ENCODE assay signal across 8 mouse cellular contexts in the genomic region with DNA sequence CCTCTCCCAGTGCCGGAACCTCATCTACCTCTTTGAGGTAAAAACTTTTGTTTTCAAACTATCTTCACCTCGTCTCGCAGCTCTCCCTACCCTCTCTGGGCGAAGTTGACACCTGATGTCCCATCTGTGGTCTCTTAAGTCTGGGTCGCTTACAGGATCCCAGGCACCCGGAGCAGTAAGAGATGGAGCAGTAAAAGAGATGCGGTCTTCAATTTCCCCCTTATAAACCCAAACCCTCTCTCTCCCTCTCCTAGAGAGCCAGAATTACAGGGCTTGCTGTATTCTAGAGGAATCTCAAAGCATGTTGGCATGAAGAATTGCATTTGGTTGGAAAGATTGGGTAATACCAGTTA. TPM values are rescaled to one million over a fixed set of nuclear protein-coding genes. Genes with fewer than 3 reads are reported as not detected.
DNase-seq lines count a peak whose midpoint lies in the region; ATAC-seq and TF ChIP-seq lines count a peak whose summit lies in the region.

No protein-coding gene starts in this region.

- H3K9ac ChIP-seq in embryonic facial prominence, embryonic 13.5 days, result peak overlapping the region; percentile 87
- peak overlapping the region; percentile 88 for H3K9ac ChIP-seq in intestine, embryonic 16.5 days (ENCODE audit: low read depth, low read length)
- peak overlapping the region; percentile 79 for H3K9ac ChIP-seq in neural tube, embryonic 14.5 days (replicated peaks; ENCODE audit: low read depth, low read length)

- no peak for TF ChIP-seq POLR2A in lung, adult 2 months (IDR thresholded peaks at IDR 0.05; ENCODE audit: borderline replicate concordance, extremely low read depth, low read depth, low read length)

- H3K9me3 ChIP-seq in embryonic facial prominence, embryonic 13.5 days, result no peaks in the 10 kb centered on the region
- no peaks in the 10 kb centered on the region for H3K9me3 ChIP-seq in intestine, embryonic 16.5 days (ENCODE audit: control insufficient read depth, low read length)
- H3K9me3 ChIP-seq in neural tube, embryonic 14.5 days (ENCODE audit: control insufficient read depth, low read length), result no peaks in the 10 kb centered on the region

- H3K36me3 ChIP-seq in embryonic facial prominence, embryonic 13.5 days, result peaks cover 20% of the 10 kb centered on the region
- H3K36me3 ChIP-seq in intestine, embryonic 16.5 days (ENCODE audit: control insufficient read depth, insufficient read depth, low read length), result no peaks in the 10 kb centered on the region; the same call in 1 of the 2 replicates
- peaks cover 11% of the 10 kb centered on the region; the same call in 1 of the 2 replicates for H3K36me3 ChIP-seq in neural tube, embryonic 14.5 days (ENCODE audit: control insufficient read depth, insufficient read depth, low read length)

- DNase-seq in lung, adult 2 months, result no peak
- no peak for DNase-seq in lung, postnatal 10 days
- no peak for DNase-seq in adrenal gland, postnatal 25 days
- DNase-seq in cerebellum, postnatal 36 days, result no peak

- no peaks in the 10 kb centered on the region for H3K27me3 ChIP-seq in embryonic facial prominence, embryonic 13.5 days
- no peaks in the 10 kb centered on the region for H3K27me3 ChIP-seq in intestine, embryonic 16.5 days (replicated peaks; ENCODE audit: control insufficient read depth, insufficient read depth, low read length)
- H3K27me3 ChIP-seq in neural tube, embryonic 14.5 days (ENCODE audit: control insufficient read depth, insufficient read depth, low read length), result no peaks in the 10 kb centered on the region

- H3K4me1 ChIP-seq in lung, adult 2 months (ENCODE audit: control insufficient read depth, insufficient read depth, low read length), result peaks cover 6% of the 10 kb centered on the region; the same call in 1 of the 2 replicates
- peaks cover 25% of the 10 kb centered on the region for H3K4me1 ChIP-seq in embryonic facial prominence, embryonic 13.5 days
- peaks cover 27% of the 10 kb centered on the region for H3K4me1 ChIP-seq in intestine, embryonic 16.5 days (ENCODE audit: control insufficient read depth, insufficient read depth, low read length)
- H3K4me1 ChIP-seq in neural tube, embryonic 14.5 days (ENCODE audit: control insufficient read depth, insufficient read depth, low read length), result peaks cover 21% of the 10 kb centered on the region

- no peak for ATAC-seq in embryonic facial prominence, embryonic 13.5 days (ENCODE audit: insufficient number of reproducible peaks, insufficient read depth, low FRiP score, low TSS enrichment, low read depth)
- no peak for ATAC-seq in intestine, embryonic 16.5 days
- ATAC-seq in neural tube, embryonic 14.5 days (ENCODE audit: low read depth), result no peak
- ATAC-seq in inflammation-experienced regulatory T-cells, adult 6 months, result no peak

- H3K4me2 ChIP-seq in embryonic facial prominence, embryonic 13.5 days, result peak overlapping the region; percentile 83
- peak overlapping the region; percentile 75 for H3K4me2 ChIP-seq in intestine, embryonic 16.5 days (ENCODE audit: low read depth, low read length)
- H3K4me2 ChIP-seq in neural tube, embryonic 14.5 days (ENCODE audit: low read depth, low read length), result peak overlapping the region; percentile 57

- under 1% methylated on average over 7 of the region's 7 CpGs for WGBS in lung, adult 2 months
- WGBS in embryonic facial prominence, embryonic 13.5 days, result 1% methylated on average over 7 of the region's 7 CpGs
- WGBS in intestine, embryonic 16.5 days, result 2% methylated on average over 7 of the region's 7 CpGs
- WGBS in neural tube, embryonic 14.5 days, result 0% methylated on average over 7 of the region's 7 CpGs

- H3K27ac ChIP-seq in embryonic facial prominence, embryonic 13.5 days, result peak overlapping the region; percentile 98
- H3K27ac ChIP-seq in intestine, embryonic 16.5 days (ENCODE audit: low read length), result peak overlapping the region; percentile 97
- peak overlapping the region; percentile 88 for H3K27ac ChIP-seq in neural tube, embryonic 14.5 days (ENCODE audit: low read depth, low read length)

- peak overlapping the region; percentile 88 for H3K4me3 ChIP-seq in lung, adult 2 months (replicated peaks; ENCODE audit: extremely low read depth, low read depth, low read length)
- peak overlapping the region; percentile 77 for H3K4me3 ChIP-seq in embryonic facial prominence, embryonic 13.5 days
- H3K4me3 ChIP-seq in intestine, embryonic 16.5 days (ENCODE audit: low read length), result peak overlapping the region; percentile 71
- peak overlapping the region; percentile 57 for H3K4me3 ChIP-seq in neural tube, embryonic 14.5 days (ENCODE audit: low read depth, low read length)

- TF ChIP-seq CTCF in lung, adult 2 months (IDR thresholded peaks at IDR 0.05; ENCODE audit: insufficient read depth, low read length), result no peak

RNA-seq across cellular contexts. Expression of gene Prune1, which starts 1.7 kb away (rescaled TPM):
- 13.4 and 24.2 TPM in 2 replicates for polyA plus RNA-seq in lung, adult 2 months (2012; rRNA removed)
- 21.6 and 23.5 TPM in 2 replicates for polyA plus RNA-seq in embryonic facial prominence, embryonic 13.5 days (2015; fragmentation: Nextera tagmentation; extraction: Ambion mirVana)
- polyA plus RNA-seq in intestine, embryonic 16.5 days (2015; fragmentation: Nextera tagmentation; extraction: Ambion mirVana), result 15.0 and 16.1 TPM in 2 replicates
- polyA plus RNA-seq in neural tube, embryonic 14.5 days (2014; fragmentation: Nextera tagmentation; extraction: Ambion mirVana), result 59.1 and 66.7 TPM in 2 replicates
- 27.9 and 38.2 TPM in 2 replicates for total RNA-seq in adrenal gland, postnatal 25 days (2021)
- polyA plus RNA-seq in inflammation-experienced regulatory T-cells, adult 6 months (2017; shearing (Covaris generic)), result 10 to 100 TPM in 1 of 3 experiments, 1 to 10 TPM in 2; 7.5 to 11.0 (median 8.8) TPM

RNA-seq across cellular contexts. Expression of gene Mindy1, which starts 2.4 kb away (rescaled TPM):
- polyA plus RNA-seq in lung, adult 2 months (2012; rRNA removed), result 89.1 and 95.2 TPM in 2 replicates
- polyA plus RNA-seq in embryonic facial prominence, embryonic 13.5 days (2015; fragmentation: Nextera tagmentation; extraction: Ambion mirVana), result 41.4 and 42.9 TPM in 2 replicates
- 39.8 and 41.4 TPM in 2 replicates for polyA plus RNA-seq in intestine, embryonic 16.5 days (2015; fragmentation: Nextera tagmentation; extraction: Ambion mirVana)
- polyA plus RNA-seq in neural tube, embryonic 14.5 days (2014; fragmentation: Nextera tagmentation; extraction: Ambion mirVana), result 37.2 and 47.3 TPM in 2 replicates
- 164 and 181 TPM in 2 replicates for total RNA-seq in adrenal gland, postnatal 25 days (2021)
- 10 to 100 TPM; 17.8 to 18.5 (median 18.3) TPM for polyA plus RNA-seq in inflammation-experienced regulatory T-cells, adult 6 months (2017; shearing (Covaris generic))

RNA-seq across cellular contexts. Expression of gene Anxa9, which starts 23.4 kb away (rescaled TPM):
- polyA plus RNA-seq in lung, adult 2 months (2012; rRNA removed), result 4.7 and 16.7 TPM in 2 replicates
- 1.7 and 2.4 TPM in 2 replicates for polyA plus RNA-seq in embryonic facial prominence, embryonic 13.5 days (2015; fragmentation: Nextera tagmentation; extraction: Ambion mirVana)
- polyA plus RNA-seq in intestine, embryonic 16.5 days (2015; fragmentation: Nextera tagmentation; extraction: Ambion mirVana), result 1.9 and 2.0 TPM in 2 replicates
- 0.18 and 0.28 TPM in 2 replicates for polyA plus RNA-seq in neural tube, embryonic 14.5 days (2014; fragmentation: Nextera tagmentation; extraction: Ambion mirVana)
- 1.2 and 1.3 TPM in 2 replicates for total RNA-seq in adrenal gland, postnatal 25 days (2021)
- under 1 TPM; 0.64 to 0.92 (median 0.91) TPM for polyA plus RNA-seq in inflammation-experienced regulatory T-cells, adult 6 months (2017; shearing (Covaris generic))

RNA-seq across cellular contexts. Expression of gene Cers2, which starts 31.0 kb away (rescaled TPM):
- polyA plus RNA-seq in lung, adult 2 months (2012; rRNA removed), result 158 and 181 TPM in 2 replicates
- polyA plus RNA-seq in embryonic facial prominence, embryonic 13.5 days (2015; fragmentation: Nextera tagmentation; extraction: Ambion mirVana), result 168 and 170 TPM in 2 replicates
- polyA plus RNA-seq in intestine, embryonic 16.5 days (2015; fragmentation: Nextera tagmentation; extraction: Ambion mirVana), result 165 and 168 TPM in 2 replicates
- polyA plus RNA-seq in neural tube, embryonic 14.5 days (2014; fragmentation: Nextera tagmentation; extraction: Ambion mirVana), result 75.0 and 85.1 TPM in 2 replicates
- 253 and 254 TPM in 2 replicates for total RNA-seq in adrenal gland, postnatal 25 days (2021)
- 100 to 1,000 TPM; 151 to 215 (median 154) TPM for polyA plus RNA-seq in inflammation-experienced regulatory T-cells, adult 6 months (2017; shearing (Covaris generic))

RNA-seq across cellular contexts. Expression of gene Bnipl, which starts 32.6 kb away (rescaled TPM):
- 4.2 and 13.3 TPM in 2 replicates for polyA plus RNA-seq in lung, adult 2 months (2012; rRNA removed)
- 4.9 and 6.2 TPM in 2 replicates for polyA plus RNA-seq in embryonic facial prominence, embryonic 13.5 days (2015; fragmentation: Nextera tagmentation; extraction: Ambion mirVana)
- 0.51 and 0.72 TPM in 2 replicates for polyA plus RNA-seq in intestine, embryonic 16.5 days (2015; fragmentation: Nextera tagmentation; extraction: Ambion mirVana)
- 0.28 TPM in 1 of 2 replicates, not detected in the other for polyA plus RNA-seq in neural tube, embryonic 14.5 days (2014; fragmentation: Nextera tagmentation; extraction: Ambion mirVana)
- 0.24 TPM in 1 of 2 replicates, not detected in the other for total RNA-seq in adrenal gland, postnatal 25 days (2021)
- under 1 TPM in 1 of 3 experiments, not detected in 2; 0.52 TPM for polyA plus RNA-seq in inflammation-experienced regulatory T-cells, adult 6 months (2017; shearing (Covaris generic))
